Mouse (Mus musculus) spleen, adult 2 months (tissue): ENCODE results near the gene Gpatch8. TPM values are rescaled to one million over a fixed set of nuclear protein-coding genes. Genes with fewer than 3 reads are reported as not detected.

Experiments used
- DNase-seq, 2 experiments: peaks; one replicate each; pipeline versions ENCODE4 v3.0.0 to v3.0.0-alpha.2; 2012 to 2021; ENCODE audit warnings: low spot score in 2 of 2, low read depth in 1 of 2
- H3K27ac ChIP-seq: fragments of 200-500 bp; 2 replicates; pipeline ENCODE4 v1.5.1; 2012; ENCODE audit warnings: low read length, inconsistent platforms; ENCODE audit not compliant: insufficient read depth
- H3K27me3 ChIP-seq: fragments of 200-500 bp; 2 replicates; pipeline ENCODE4 v1.6.1; 2012; ENCODE audit warnings: mild to moderate bottlenecking, moderate library complexity, low read length, inconsistent platforms; ENCODE audit not compliant: control insufficient read depth, insufficient read depth
- H3K36me3 ChIP-seq: fragments of 200-500 bp; 2 replicates; pipeline ENCODE4 v1.6.1; 2012; ENCODE audit warnings: mild to moderate bottlenecking, low read length, inconsistent platforms; ENCODE audit not compliant: control insufficient read depth, insufficient read depth
- H3K4me1 ChIP-seq: fragments of 200-500 bp; 2 replicates; pipeline ENCODE4 v1.6.1; 2011; ENCODE audit warnings: inconsistent platforms; ENCODE audit not compliant: control insufficient read depth, insufficient read depth, insufficient read length
- H3K4me3 ChIP-seq: fragments of 200-500 bp; 2 replicates; pipeline ENCODE4 v1.5.1; 2011; ENCODE audit warnings: mild to moderate bottlenecking, inconsistent platforms; ENCODE audit not compliant: insufficient read depth, insufficient read length; ENCODE audit errors: extremely low read depth
- CTCF ChIP-seq: fragments of 200-500 bp; IDR thresholded peaks from 2 replicates; pipeline ENCODE4 v1.5.1; 2011; ENCODE audit warnings: mild to moderate bottlenecking, inconsistent platforms; ENCODE audit not compliant: insufficient read depth, insufficient read length, insufficient replicate concordance; ENCODE audit errors: extremely low read depth
- POLR2A ChIP-seq: fragments of 200-500 bp; IDR thresholded peaks from 2 replicates; pipeline ENCODE4 v1.6.1; 2011; ENCODE audit warnings: low read depth, low read length, inconsistent platforms
- WGBS: fragments of 180-500 bp; shearing (Covaris S2); methylation state at CpG from one replicate; pipeline ENCODE4 v1.1.7; 2018; 5-methylcytosine and 5-hydroxymethylcytosine counted together
- polyA plus RNA-seq: library from polyadenylated mRNA; depleted of rRNA; stranded (reverse); fragments of >200 nt; gene quantifications from 2 replicates; pipeline ENCODE4 v1.2.3, GENCODE M21; 2012

The Gpatch8 gene
- polyA plus RNA-seq, 1 experiment = 12.3 TPM

- TF ChIP-seq CTCF (no peak), POLR2A (no peak)
- Histone ChIP-seq H3K27ac (no peak overlapping the region), H3K27me3 (no peaks in the 10 kb centered on the region), H3K4me3 (no peak overlapping the region), H3K36me3 (peaks cover 3% of the 10 kb centered on the region), H3K4me1 (no peaks in the 10 kb centered on the region)
- WGBS = 95% methylated on average over 1 of the region's 1 CpGs
- no peak for DNase-seq
Observed at GRCm38 (mm10) chr11:102514793-102515424, 41.3 kb downstream of the Gpatch8 start.

- TF ChIP-seq POLR2A = no peak
- TF ChIP-seq CTCF = no peak
- H3K4me1 ChIP-seq = no peaks in the 10 kb centered on the region
- no peak overlapping the region for H3K4me3 ChIP-seq
- H3K36me3 ChIP-seq = peaks cover 4% of the 10 kb centered on the region
- H3K27me3 ChIP-seq = no peaks in the 10 kb centered on the region
- 92% methylated on average over 6 of the region's 6 CpGs for WGBS
- no peak overlapping the region for H3K27ac ChIP-seq
- DNase-seq = no peak
Observed at GRCm38 (mm10) chr11:102510226-102510625, 46.0 kb downstream of the Gpatch8 start.

GRCm38 (mm10) chr11:102496732-102497131 is 59.5 kb downstream of the Gpatch8 start:
- peak in 1 of 2 experiments; percentile 3 for DNase-seq
- H3K27ac ChIP-seq = no peak overlapping the region
- TF ChIP-seq POLR2A (no peak), CTCF (no peak)
- 67% methylated on average over 2 of the region's 2 CpGs for WGBS
- no peak overlapping the region for H3K4me3 ChIP-seq
- H3K27me3 ChIP-seq = no peaks in the 10 kb centered on the region
- H3K4me1 ChIP-seq = no peaks in the 10 kb centered on the region
- peaks cover 16% of the 10 kb centered on the region for H3K36me3 ChIP-seq

- Histone ChIP-seq H3K36me3 (peaks cover 16% of the 10 kb centered on the region), H3K27me3 (no peaks in the 10 kb centered on the region), H3K4me3 (no peak overlapping the region), H3K4me1 (no peaks in the 10 kb centered on the region), H3K27ac (no peak overlapping the region)
- no peak for TF ChIP-seq POLR2A
- TF ChIP-seq CTCF = no peak
- no peak for DNase-seq
- 88% methylated on average over 2 of the region's 2 CpGs for whole genome bisulfite sequencing
Observed at GRCm38 (mm10) chr11:102496206-102496605, 60.0 kb downstream of the Gpatch8 start.

GRCm38 (mm10) chr11:102495742-102496141 is 60.5 kb downstream of the Gpatch8 start:
- TF ChIP-seq CTCF (no peak), POLR2A (no peak)
- Histone ChIP-seq H3K27ac (no peak overlapping the region), H3K36me3 (peaks cover 16% of the 10 kb centered on the region), H3K27me3 (no peaks in the 10 kb centered on the region), H3K4me3 (no peak overlapping the region), H3K4me1 (no peaks in the 10 kb centered on the region)
- no peak for DNase-seq
- 86% methylated on average over 5 of the region's 5 CpGs for WGBS

- H3K27ac ChIP-seq = no peak overlapping the region
- H3K36me3 ChIP-seq = peaks cover 14% of the 10 kb centered on the region
- no peaks in the 10 kb centered on the region for H3K4me1 ChIP-seq
- DNase-seq = no peak
- WGBS = 96% methylated on average over 6 of the region's 6 CpGs
- no peaks in the 10 kb centered on the region for H3K27me3 ChIP-seq
- TF ChIP-seq CTCF (no peak), POLR2A (no peak)
- H3K4me3 ChIP-seq = no peak overlapping the region
Observed at GRCm38 (mm10) chr11:102495114-102495513, 61.1 kb downstream of the Gpatch8 start.

- Histone ChIP-seq H3K36me3 (peaks cover 14% of the 10 kb centered on the region), H3K4me3 (no peak overlapping the region), H3K4me1 (no peaks in the 10 kb centered on the region), H3K27me3 (no peaks in the 10 kb centered on the region), H3K27ac (no peak overlapping the region)
- WGBS = 81% methylated on average over 7 of the region's 7 CpGs
- DNase-seq = no peak
- TF ChIP-seq POLR2A (no peak), CTCF (no peak)
Observed at GRCm38 (mm10) chr11:102494063-102494650, 62.0 kb downstream of the Gpatch8 start.
